Mouse (Mus musculus): Measurements from ENCODE around the gene Srms. TPM values are rescaled to one million over a fixed set of nuclear protein-coding genes. Genes with fewer than 3 reads are reported as not detected.

The Srms gene
- 7.6 and 7.8 TPM in 2 replicates for polyA plus RNA-seq (2012; rRNA removed)

- TF ChIP-seq POLR2A (IDR thresholded peaks at IDR 0.05; ENCODE audit: borderline replicate concordance, extremely low read depth, low read depth, low read length) (peak; percentile 40; the same call in 1 of the 2 replicates), CTCF (IDR thresholded peaks at IDR 0.05; ENCODE audit: insufficient read depth, low read length) (no peak)
- WGBS, result 2% methylated on average over 17 of the region's 17 CpGs
- DNase-seq, result peak; percentile 66
- H3K4me3 ChIP-seq (replicated peaks; ENCODE audit: extremely low read depth, low read depth, low read length), result peak within 1 kb of the TSS; percentile 84
- peaks cover 4% of the 10 kb centered on the region for H3K4me1 ChIP-seq (ENCODE audit: control insufficient read depth, insufficient read depth, low read length)
These were observed at the start of gene Srms for GRCm38 (mm10) chr2:181213021-181213445. Srms (minus strand) TSS chr2:181213185.

- WGBS, result 86% methylated on average over 1 of the region's 1 CpGs
- TF ChIP-seq POLR2A (IDR thresholded peaks at IDR 0.05; ENCODE audit: borderline replicate concordance, extremely low read depth, low read depth, low read length) (no peak), CTCF (IDR thresholded peaks at IDR 0.05; ENCODE audit: insufficient read depth, low read length) (no peak)
- Histone ChIP-seq H3K4me3 (replicated peaks; ENCODE audit: extremely low read depth, low read depth, low read length) (no peak overlapping the region), H3K4me1 (ENCODE audit: control insufficient read depth, insufficient read depth, low read length) (no peaks in the 10 kb centered on the region)
- DNase-seq, result no peak
These were observed 40.3 kb upstream of the Srms start for GRCm38 (mm10) chr2:181253248-181253647.

DNA sequence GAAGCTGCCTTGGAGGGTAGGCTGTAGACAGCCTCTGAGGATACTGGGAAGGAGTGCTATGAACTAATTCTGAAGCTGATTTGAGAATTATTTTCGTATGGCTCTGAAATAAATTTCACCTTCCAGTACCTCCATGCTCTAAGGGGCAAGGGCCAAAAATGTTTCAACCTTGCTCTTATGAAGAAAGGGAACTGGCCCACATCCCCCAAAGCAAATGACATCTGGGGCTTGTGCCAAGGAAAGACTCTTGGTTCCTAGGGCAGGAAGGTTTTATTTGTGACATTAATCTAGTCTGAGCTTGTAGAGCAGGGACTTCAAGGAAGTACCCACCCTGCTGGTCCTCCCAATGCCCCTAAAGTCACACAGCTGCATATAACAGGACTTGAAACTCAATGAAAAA is 38.9 kb upstream of the Srms start:
- Histone ChIP-seq H3K4me3 (replicated peaks; ENCODE audit: extremely low read depth, low read depth, low read length) (no peak overlapping the region), H3K4me1 (ENCODE audit: control insufficient read depth, insufficient read depth, low read length) (no peaks in the 10 kb centered on the region)
- no peak for DNase-seq
- TF ChIP-seq POLR2A (IDR thresholded peaks at IDR 0.05; ENCODE audit: borderline replicate concordance, extremely low read depth, low read depth, low read length) (no peak), CTCF (IDR thresholded peaks at IDR 0.05; ENCODE audit: insufficient read depth, low read length) (no peak)
- WGBS, result 85% methylated on average over 1 of the region's 1 CpGs

DNA sequence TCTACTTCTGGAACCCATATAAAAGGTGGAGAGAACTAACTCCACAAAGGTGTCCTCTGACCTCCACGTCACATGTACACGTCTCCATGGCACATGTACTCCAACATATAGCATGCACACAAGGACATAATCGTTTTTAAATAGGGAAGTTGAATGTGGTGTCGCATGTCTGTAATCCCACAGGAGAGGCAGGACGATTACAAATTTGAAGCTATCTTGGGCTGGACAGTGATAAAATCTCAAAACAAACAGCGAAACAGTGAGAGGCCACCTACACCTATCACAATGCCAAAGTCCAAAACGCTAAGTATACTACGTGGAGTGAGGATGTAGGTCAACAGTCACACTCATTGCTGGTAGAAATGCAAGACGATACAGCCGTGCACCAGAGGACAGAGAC is 36.2 kb upstream of the Srms start:
- no peak for DNase-seq
- 82% methylated on average over 10 of the region's 10 CpGs for WGBS
- no peak overlapping the region for H3K4me3 ChIP-seq (replicated peaks; ENCODE audit: extremely low read depth, low read depth, low read length)

DNA sequence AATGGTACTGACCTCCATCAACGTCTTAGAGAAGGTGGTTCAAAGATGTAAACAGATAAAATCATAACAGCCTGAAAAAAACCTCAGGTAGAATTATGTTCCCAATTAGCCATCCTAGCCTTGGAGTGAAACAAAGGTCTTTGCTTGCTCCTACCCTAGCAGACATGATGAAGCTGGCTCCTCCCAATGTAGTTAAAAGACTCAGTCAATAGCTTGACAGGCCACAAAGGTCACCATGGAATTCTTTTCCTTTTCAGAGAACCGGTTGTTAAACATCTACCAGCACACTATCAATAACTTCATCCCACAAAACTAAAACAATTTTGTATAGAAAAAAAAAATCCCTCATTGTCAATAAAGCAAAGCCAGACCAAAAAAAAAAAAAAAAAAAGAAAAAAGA is 32.0 kb upstream of the Srms start:
- TF ChIP-seq CTCF (IDR thresholded peaks at IDR 0.05; ENCODE audit: insufficient read depth, low read length) (no peak), POLR2A (IDR thresholded peaks at IDR 0.05; ENCODE audit: borderline replicate concordance, extremely low read depth, low read depth, low read length) (no peak)
- H3K4me1 ChIP-seq (ENCODE audit: control insufficient read depth, insufficient read depth, low read length), result peaks cover 13% of the 10 kb centered on the region
- 46% methylated on average over 2 of the region's 2 CpGs for WGBS
- DNase-seq, result no peak
- no peak overlapping the region for H3K4me3 ChIP-seq (replicated peaks; ENCODE audit: extremely low read depth, low read depth, low read length)

More for the DNA sequence above, 36.2 kb upstream of the Srms start:
- no peaks in the 10 kb centered on the region for H3K4me1 ChIP-seq (ENCODE audit: control insufficient read depth, insufficient read depth, low read length)
- TF ChIP-seq POLR2A (IDR thresholded peaks at IDR 0.05; ENCODE audit: borderline replicate concordance, extremely low read depth, low read depth, low read length), result no peak
- TF ChIP-seq CTCF (IDR thresholded peaks at IDR 0.05; ENCODE audit: insufficient read depth, low read length), result no peak

DNA sequence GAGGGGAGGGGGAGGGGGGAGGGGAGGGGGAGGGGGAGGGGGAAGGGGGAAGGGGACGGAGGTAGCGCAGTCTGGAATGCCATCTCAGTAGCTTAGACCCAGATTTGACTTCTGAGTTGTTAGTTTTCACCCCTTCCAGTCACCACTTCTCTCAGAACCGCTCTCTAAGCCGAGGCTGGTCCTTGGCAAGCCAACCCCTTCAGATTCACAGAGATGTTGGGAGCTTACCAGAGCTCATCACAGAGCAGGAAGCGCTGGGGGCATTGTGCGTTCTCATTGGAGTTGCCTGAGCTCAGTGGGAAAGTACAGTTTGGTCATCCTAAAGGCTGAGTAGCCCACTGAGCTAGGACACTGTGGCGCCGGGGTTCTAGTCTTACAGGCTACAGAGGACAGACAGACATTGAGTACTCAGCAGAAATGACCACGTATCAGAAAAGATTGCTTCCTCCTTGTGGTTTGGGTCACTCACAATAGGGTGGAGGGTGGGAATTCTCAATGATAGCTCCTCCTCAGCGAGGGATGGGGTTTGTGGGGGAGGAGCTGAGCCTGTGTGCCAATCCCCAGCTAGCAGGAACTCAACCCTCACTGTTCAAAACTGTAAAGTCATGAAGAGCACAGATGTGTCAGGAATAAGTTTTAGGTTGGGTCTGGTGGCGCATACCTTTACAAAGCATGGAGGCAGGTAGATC is 30.9 kb upstream of the Srms start:
- Histone ChIP-seq H3K4me3 (replicated peaks; ENCODE audit: extremely low read depth, low read depth, low read length) (peak overlapping the region; percentile 47), H3K4me1 (ENCODE audit: control insufficient read depth, insufficient read depth, low read length) (peaks cover 21% of the 10 kb centered on the region)
- TF ChIP-seq POLR2A (IDR thresholded peaks at IDR 0.05; ENCODE audit: borderline replicate concordance, extremely low read depth, low read depth, low read length) (no peak), CTCF (IDR thresholded peaks at IDR 0.05; ENCODE audit: insufficient read depth, low read length) (no peak)
- no peak for DNase-seq
- 24% methylated on average over 11 of the region's 11 CpGs for WGBS

GRCm38 (mm10) chr2:181242314-181242665 is 29.3 kb upstream of the Srms start:
- 46% methylated on average over 3 of the region's 3 CpGs for whole genome bisulfite sequencing
- no peak for DNase-seq

DNA sequence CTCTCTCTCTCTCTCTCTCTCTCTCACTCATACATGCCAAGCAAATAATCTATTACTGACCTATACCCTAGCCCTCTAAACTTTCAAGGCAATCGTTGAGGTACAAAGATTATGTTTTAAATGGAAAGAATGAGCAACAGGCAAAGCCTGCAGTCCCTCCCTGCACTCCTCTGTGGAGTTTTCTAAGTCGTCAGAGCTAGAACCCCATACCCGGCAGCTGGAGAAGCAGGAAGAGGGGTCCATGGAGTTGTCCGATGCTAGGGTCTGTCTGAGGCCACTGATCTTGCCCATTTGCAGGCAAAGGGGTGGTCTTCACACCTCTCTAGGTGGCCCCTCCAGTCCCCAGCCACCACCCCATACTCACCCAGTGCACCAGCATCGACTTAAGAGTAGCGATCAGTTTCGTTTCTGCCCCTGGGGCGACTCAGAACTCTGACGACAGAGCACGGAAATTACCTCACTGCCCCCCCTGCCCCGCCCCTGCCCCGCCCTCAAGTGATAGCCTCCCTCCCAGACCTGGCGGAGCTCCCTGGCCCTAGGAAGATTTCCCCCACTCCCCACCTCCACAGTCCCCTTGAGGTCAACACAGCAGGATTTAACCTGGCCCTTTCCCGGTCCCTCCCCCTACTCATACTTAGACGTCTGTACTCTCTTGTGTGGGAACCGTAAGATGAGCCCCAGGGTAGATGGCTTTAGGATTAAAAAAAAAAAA is 28.8 kb upstream of the Srms start, which contains the start of gene Helz2:
TSS of gene Helz2 (minus strand) at position 426 of the 712 bp plus-strand sequence.
- 5% methylated on average over 16 of the region's 16 CpGs for WGBS
- peak; percentile 93 for TF ChIP-seq POLR2A (IDR thresholded peaks at IDR 0.05; ENCODE audit: borderline replicate concordance, extremely low read depth, low read depth, low read length)
- no peak for TF ChIP-seq CTCF (IDR thresholded peaks at IDR 0.05; ENCODE audit: insufficient read depth, low read length)
- Histone ChIP-seq H3K4me3 (replicated peaks; ENCODE audit: extremely low read depth, low read depth, low read length) (peak within 1 kb of the TSS; percentile 76), H3K4me1 (ENCODE audit: control insufficient read depth, insufficient read depth, low read length) (peaks cover 21% of the 10 kb centered on the region)
- DNase-seq, result peak; percentile 72

More at GRCm38 (mm10) chr2:181242314-181242665, 29.3 kb upstream of the Srms start:
- H3K4me3 ChIP-seq (replicated peaks; ENCODE audit: extremely low read depth, low read depth, low read length), result no peak overlapping the region
- H3K4me1 ChIP-seq (ENCODE audit: control insufficient read depth, insufficient read depth, low read length), result peaks cover 21% of the 10 kb centered on the region
- no peak for TF ChIP-seq POLR2A (IDR thresholded peaks at IDR 0.05; ENCODE audit: borderline replicate concordance, extremely low read depth, low read depth, low read length)
- no peak for TF ChIP-seq CTCF (IDR thresholded peaks at IDR 0.05; ENCODE audit: insufficient read depth, low read length)

GRCm38 (mm10) chr2:181240806-181241440 is 27.9 kb upstream of the Srms start:
- TF ChIP-seq POLR2A (IDR thresholded peaks at IDR 0.05; ENCODE audit: borderline replicate concordance, extremely low read depth, low read depth, low read length), result no peak
- no peak for TF ChIP-seq CTCF (IDR thresholded peaks at IDR 0.05; ENCODE audit: insufficient read depth, low read length)
- WGBS, result 85% methylated on average over 13 of the region's 13 CpGs
- no peak for DNase-seq
- peaks cover 21% of the 10 kb centered on the region for H3K4me1 ChIP-seq (ENCODE audit: control insufficient read depth, insufficient read depth, low read length)
- peak overlapping the region; percentile 76 for H3K4me3 ChIP-seq (replicated peaks; ENCODE audit: extremely low read depth, low read depth, low read length)
